Mouse (Mus musculus): ENCODE data around the gene Cyp2w1. TPM values are rescaled to one million over a fixed set of nuclear protein-coding genes. Genes with fewer than 3 reads are reported as not detected.
"Not testable (repeated sequence)": the region's sequence is repeated elsewhere in the genome, so short reads cannot be mapped to it uniquely, and the experiment has no call there.

Gene Cyp2w1
- polyA plus RNA-seq, 1 experiment from 2014 or later, result 0.41 TPM

- Histone ChIP-seq H3K36me3 (no peaks in the 10 kb centered on the region), H3K4me3 (peak overlapping the region; percentile 67), H3K9me3 (replicated peaks) (no peaks in the 10 kb centered on the region), H3K4me2 (replicated peaks) (peak overlapping the region; percentile 97), H3K27ac (no peak overlapping the region), H3K9ac (peak overlapping the region; percentile 73), H3K4me1 (peaks cover 15% of the 10 kb centered on the region), H3K27me3 (peaks cover 51% of the 10 kb centered on the region)
- 0 out of 2 replicates have a peak, but pooled peaks have one; percentile 9 for ATAC-seq (ENCODE audit: low FRiP score)
- whole genome bisulfite sequencing, result 59% methylated on average over 5 of the region's 5 CpGs
Measured at GRCm38 (mm10) chr5:139324045-139324491, 28.3 kb upstream of the Cyp2w1 start.

DNA sequence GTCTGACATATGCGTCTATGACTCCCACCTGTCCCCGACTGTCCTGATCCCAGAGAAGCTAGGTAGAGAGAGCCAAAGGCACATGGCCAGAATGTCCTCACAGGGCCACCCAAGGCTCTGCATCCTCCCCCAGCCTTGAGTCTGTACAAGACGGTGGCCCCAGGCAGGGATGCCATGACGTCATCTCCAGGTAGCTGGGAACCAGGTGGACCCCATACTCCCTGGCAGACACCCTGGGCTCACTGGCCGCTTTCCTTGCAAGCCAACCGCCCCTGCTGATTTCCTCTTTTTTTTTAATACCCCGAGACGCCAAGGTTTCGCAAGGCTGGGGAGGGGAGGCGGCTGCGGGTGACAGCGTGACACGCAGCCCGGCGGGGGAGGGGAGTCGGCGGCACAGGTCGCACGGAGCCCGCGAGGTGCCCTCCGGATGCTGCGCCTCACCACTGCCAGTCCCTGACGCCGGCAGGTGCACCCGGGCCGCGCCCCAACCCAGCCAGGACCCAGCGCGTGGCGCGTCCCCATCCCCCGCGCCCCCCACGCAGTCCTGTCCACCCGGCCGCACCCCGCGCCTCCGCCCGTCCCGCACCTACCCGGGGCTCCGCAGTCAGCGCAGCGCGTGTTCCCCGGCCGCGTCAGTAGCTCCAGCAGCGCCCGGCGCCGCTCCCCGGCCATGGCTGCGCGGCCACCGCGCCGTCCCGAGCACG, 27.6 kb upstream of the Cyp2w1 start:
- H3K27me3 ChIP-seq, result peaks cover 53% of the 10 kb centered on the region
- H3K36me3 ChIP-seq, result no peaks in the 10 kb centered on the region
- no peaks in the 10 kb centered on the region for H3K9me3 ChIP-seq (replicated peaks)
- peak overlapping the region; percentile 97 for H3K4me2 ChIP-seq (replicated peaks)
- H3K4me1 ChIP-seq, result peaks cover 15% of the 10 kb centered on the region
- peak overlapping the region; percentile 73 for H3K9ac ChIP-seq
- peak overlapping the region; percentile 40; the same call in 1 of the 2 replicates for H3K27ac ChIP-seq
- 3% methylated on average over 60 of the region's 62 CpGs for WGBS
- ATAC-seq (ENCODE audit: low FRiP score), result peak; percentile 46
- peak overlapping the region; percentile 67 for H3K4me3 ChIP-seq

GRCm38 (mm10) chr5:139325395-139325966, 26.9 kb upstream of the Cyp2w1 start, which contains the start of gene Adap1:
Gene Adap1 (minus strand): TSS chr5:139325622.
- peak within 1 kb of the TSS; percentile 67 for H3K4me3 ChIP-seq
- H3K36me3 ChIP-seq, result no peaks in the 10 kb centered on the region
- H3K4me2 ChIP-seq (replicated peaks), result peak within 1 kb of the TSS; percentile 97
- H3K27ac ChIP-seq, result peak within 1 kb of the TSS; percentile 40; the same call in 1 of the 2 replicates
- H3K4me1 ChIP-seq, result peaks cover 15% of the 10 kb centered on the region
- H3K9ac ChIP-seq, result peak within 1 kb of the TSS; percentile 73
- H3K9me3 ChIP-seq (replicated peaks), result no peaks in the 10 kb centered on the region
- peak; percentile 71 for ATAC-seq (ENCODE audit: low FRiP score)
- peaks cover 53% of the 10 kb centered on the region for H3K27me3 ChIP-seq
- WGBS, result 2% methylated on average over 61 of the region's 61 CpGs

DNA sequence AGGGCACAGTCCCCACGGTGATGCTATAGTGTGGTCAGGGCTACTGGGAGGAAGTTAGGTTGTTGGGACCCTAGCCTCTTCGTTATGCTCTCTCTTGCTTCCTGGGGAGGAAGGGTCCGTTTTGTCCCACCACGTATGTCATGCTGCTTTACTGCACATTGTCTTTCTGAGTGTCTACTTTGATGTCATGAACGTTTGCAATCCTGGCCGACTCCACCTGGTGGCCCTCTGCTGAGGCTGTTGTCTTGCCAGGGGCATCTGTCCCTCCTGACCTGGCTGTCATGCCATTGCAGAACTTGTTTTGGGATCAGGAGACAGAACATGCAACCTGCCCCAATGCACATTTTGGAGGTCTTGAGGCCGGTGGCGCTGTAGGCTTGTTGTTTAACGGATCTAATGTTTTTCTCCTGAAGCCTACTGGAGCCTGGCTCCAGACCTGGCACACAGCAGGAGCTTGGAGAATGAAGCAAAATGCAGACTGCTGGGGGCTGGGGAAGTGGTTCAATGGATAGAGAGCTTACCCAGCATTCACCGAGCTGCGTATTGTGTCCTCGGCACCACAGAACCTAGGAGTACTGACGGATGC, 26.2 kb upstream of the Cyp2w1 start:
- Histone ChIP-seq H3K27ac (no peak overlapping the region), H3K27me3 (peaks cover 53% of the 10 kb centered on the region), H3K9me3 (replicated peaks) (no peaks in the 10 kb centered on the region), H3K9ac (no peak overlapping the region), H3K4me3 (no peak overlapping the region), H3K4me1 (peaks cover 15% of the 10 kb centered on the region), H3K36me3 (no peaks in the 10 kb centered on the region), H3K4me2 (replicated peaks) (no peak overlapping the region)
- WGBS, result 65% methylated on average over 13 of the region's 13 CpGs
- no peak for ATAC-seq (ENCODE audit: low FRiP score)

GRCm38 (mm10) chr5:139326986-139327633, 25.3 kb upstream of the Cyp2w1 start:
- Histone ChIP-seq H3K27me3 (peaks cover 53% of the 10 kb centered on the region), H3K9ac (no peak overlapping the region), H3K4me1 (peaks cover 15% of the 10 kb centered on the region), H3K4me3 (no peak overlapping the region), H3K27ac (no peak overlapping the region), H3K36me3 (no peaks in the 10 kb centered on the region), H3K4me2 (replicated peaks) (no peak overlapping the region), H3K9me3 (replicated peaks) (no peaks in the 10 kb centered on the region)
- 76% methylated on average over 7 of the region's 7 CpGs for WGBS
- ATAC-seq (ENCODE audit: low FRiP score), result no peak

GRCm38 (mm10) chr5:139327634-139328020, 24.8 kb upstream of the Cyp2w1 start:
- H3K4me3 ChIP-seq, result no peak overlapping the region
- peaks cover 51% of the 10 kb centered on the region for H3K27me3 ChIP-seq
- H3K9ac ChIP-seq, result no peak overlapping the region
- H3K4me2 ChIP-seq (replicated peaks), result no peak overlapping the region
- no peak for ATAC-seq (ENCODE audit: low FRiP score)
- 68% methylated on average over 7 of the region's 7 CpGs for WGBS
- no peak overlapping the region for H3K27ac ChIP-seq
- no peaks in the 10 kb centered on the region for H3K9me3 ChIP-seq (replicated peaks)
- H3K36me3 ChIP-seq, result no peaks in the 10 kb centered on the region
- peaks cover 15% of the 10 kb centered on the region for H3K4me1 ChIP-seq

GRCm38 (mm10) chr5:139330766-139331165, 21.7 kb upstream of the Cyp2w1 start:
- no peaks in the 10 kb centered on the region for H3K9me3 ChIP-seq (replicated peaks)
- H3K4me3 ChIP-seq, result no peak overlapping the region
- H3K4me1 ChIP-seq, result no peaks in the 10 kb centered on the region
- no peak overlapping the region for H3K9ac ChIP-seq
- peaks cover 22% of the 10 kb centered on the region for H3K27me3 ChIP-seq
- no peak overlapping the region for H3K4me2 ChIP-seq (replicated peaks)
- no peak overlapping the region for H3K27ac ChIP-seq
- no peak for ATAC-seq (ENCODE audit: low FRiP score)
- WGBS, result 70% methylated on average over 7 of the region's 7 CpGs
- H3K36me3 ChIP-seq, result peaks cover 14% of the 10 kb centered on the region

- Histone ChIP-seq H3K4me3 (no peak overlapping the region), H3K27me3 (peaks cover 13% of the 10 kb centered on the region), H3K27ac (no peak overlapping the region), H3K4me1 (no peaks in the 10 kb centered on the region), H3K36me3 (peaks cover 23% of the 10 kb centered on the region), H3K4me2 (replicated peaks) (no peak overlapping the region), H3K9me3 (replicated peaks) (no peaks in the 10 kb centered on the region), H3K9ac (no peak overlapping the region)
- 21% methylated on average over 8 of the region's 8 CpGs for WGBS
- ATAC-seq (ENCODE audit: low FRiP score), result peak; percentile 41; the same call in 1 of the 2 replicates
Measured at GRCm38 (mm10) chr5:139331742-139332141, 20.7 kb upstream of the Cyp2w1 start.

GRCm38 (mm10) chr5:139332590-139333272, 19.7 kb upstream of the Cyp2w1 start:
- no peak for ATAC-seq (ENCODE audit: low FRiP score)
- WGBS, result 90% methylated on average over 8 of the region's 8 CpGs

DNA sequence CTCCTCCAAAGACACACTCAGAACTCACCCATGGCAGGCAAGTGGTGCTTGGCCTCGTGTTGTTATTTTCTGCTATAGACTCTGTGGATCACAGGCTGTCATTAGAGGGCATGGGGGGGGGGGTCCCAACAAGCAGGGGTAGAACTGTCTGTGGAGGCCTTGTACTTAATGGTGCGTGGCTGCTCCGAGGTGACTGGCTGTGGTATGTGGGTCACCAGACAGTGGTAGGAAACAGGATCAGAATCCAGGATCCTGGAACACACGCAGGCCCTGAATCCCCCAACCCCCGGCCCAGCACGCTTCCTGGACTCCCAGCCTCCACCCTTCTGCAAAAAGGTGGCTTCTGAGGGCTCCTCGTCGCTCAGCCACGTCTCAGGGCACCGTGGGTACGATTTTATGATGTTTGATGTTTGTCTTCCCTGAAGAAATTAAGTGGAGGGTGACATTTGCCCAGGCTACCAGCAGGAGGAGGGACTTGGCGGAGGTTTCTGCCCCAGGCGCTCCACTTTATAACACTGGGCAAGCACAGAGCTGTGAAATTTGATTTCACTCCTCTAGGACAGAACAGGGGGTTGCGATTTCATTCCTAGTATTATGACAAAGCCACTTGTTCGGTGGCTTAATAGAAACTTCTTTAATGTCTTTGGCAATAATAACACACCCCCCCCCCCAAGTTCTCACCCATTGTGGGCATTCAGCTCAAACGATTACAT, 19.0 kb upstream of the Cyp2w1 start:
- H3K9ac ChIP-seq, result no peak overlapping the region; the same call in 1 of the 2 replicates
- H3K4me1 ChIP-seq, result no peaks in the 10 kb centered on the region
- H3K9me3 ChIP-seq (replicated peaks), result no peaks in the 10 kb centered on the region
- 77% methylated on average over 16 of the region's 16 CpGs for WGBS
- peaks cover 2% of the 10 kb centered on the region; the same call in 1 of the 2 replicates for H3K27me3 ChIP-seq
- peaks cover 40% of the 10 kb centered on the region for H3K36me3 ChIP-seq
- no peak for ATAC-seq (ENCODE audit: low FRiP score)
- no peak overlapping the region for H3K4me2 ChIP-seq (replicated peaks)
- H3K27ac ChIP-seq, result no peak overlapping the region
- no peak overlapping the region for H3K4me3 ChIP-seq

More at GRCm38 (mm10) chr5:139332590-139333272, 19.7 kb upstream of the Cyp2w1 start:
- Histone ChIP-seq H3K4me2 (replicated peaks) (no peak overlapping the region), H3K4me3 (no peak overlapping the region), H3K27me3 (peaks cover 3% of the 10 kb centered on the region; the same call in 1 of the 2 replicates), H3K9ac (no peak overlapping the region; the same call in 1 of the 2 replicates), H3K4me1 (no peaks in the 10 kb centered on the region), H3K27ac (no peak overlapping the region), H3K9me3 (replicated peaks) (no peaks in the 10 kb centered on the region), H3K36me3 (peaks cover 33% of the 10 kb centered on the region)

- 85% methylated on average over 10 of the region's 10 CpGs for WGBS
- H3K4me3 ChIP-seq, result not testable (repeated sequence)
Measured at GRCm38 (mm10) chr5:139334394-139334793, 18.0 kb upstream of the Cyp2w1 start.

More at GRCm38 (mm10) chr5:139334394-139334793, 18.0 kb upstream of the Cyp2w1 start:
- H3K9ac ChIP-seq; H3K4me1 ChIP-seq; ATAC-seq (ENCODE audit: low FRiP score); H3K27me3 ChIP-seq; H3K27ac ChIP-seq; H3K4me2 ChIP-seq (replicated peaks); H3K9me3 ChIP-seq (replicated peaks): not testable (repeated sequence)
- H3K36me3 ChIP-seq, result peaks cover 49% of the 10 kb centered on the region

All from hindbrain, embryonic 12.5 days (tissue).